Mouse (Mus musculus): Measurements from ENCODE around the gene Nyx. TPM values are rescaled to one million over a fixed set of nuclear protein-coding genes. Genes with fewer than 3 reads are reported as not detected.
"Not testable (repeated sequence)": the region's sequence is repeated elsewhere in the genome, so short reads cannot be mapped to it uniquely, and the experiment has no call there.

Nyx gene
- total RNA-seq (2021): under 1 TPM; 0.15 to 0.24 TPM

GRCm38 (mm10) chrX:13465810-13466209 is at the start of gene Nyx:
Gene Nyx, plus strand, starts transcription at chrX:13466110.
- DNase-seq: no peak
- intact Hi-C loops (cut with DNase I): loop anchor here (1.0 kb wide), 1 partner anchor 189 kb away; no protein-coding TSS in a partner anchor

GRCm38 (mm10) chrX:13422047-13422446 is 43.9 kb upstream of the Nyx start:
- intact Hi-C loops (cut with DNase I): no loop called here
- peak in 1 of 2 experiments; percentile 1 for DNase-seq

DNA sequence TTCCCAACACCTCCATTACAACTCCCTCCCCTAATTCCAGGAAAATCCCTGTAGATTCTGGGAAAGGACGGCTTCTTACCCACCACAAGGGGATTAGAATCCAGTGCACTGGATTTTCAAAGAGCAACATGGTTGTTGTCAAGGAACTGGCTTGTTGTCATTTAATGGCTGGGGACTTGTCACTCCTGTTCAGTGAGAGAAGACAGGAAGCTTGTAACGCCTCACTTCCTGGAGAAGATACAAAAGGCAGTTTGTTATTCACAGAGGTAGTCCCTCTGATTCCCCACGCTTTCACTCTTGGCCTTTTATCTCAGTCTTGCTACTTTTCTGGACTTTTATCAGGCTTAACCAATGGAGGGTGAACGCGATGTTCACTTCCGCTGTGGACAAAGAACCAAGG is 34.5 kb upstream of the Nyx start:
- intact Hi-C loops (cut with DNase I): no loop called here
- no peak for DNase-seq

DNA sequence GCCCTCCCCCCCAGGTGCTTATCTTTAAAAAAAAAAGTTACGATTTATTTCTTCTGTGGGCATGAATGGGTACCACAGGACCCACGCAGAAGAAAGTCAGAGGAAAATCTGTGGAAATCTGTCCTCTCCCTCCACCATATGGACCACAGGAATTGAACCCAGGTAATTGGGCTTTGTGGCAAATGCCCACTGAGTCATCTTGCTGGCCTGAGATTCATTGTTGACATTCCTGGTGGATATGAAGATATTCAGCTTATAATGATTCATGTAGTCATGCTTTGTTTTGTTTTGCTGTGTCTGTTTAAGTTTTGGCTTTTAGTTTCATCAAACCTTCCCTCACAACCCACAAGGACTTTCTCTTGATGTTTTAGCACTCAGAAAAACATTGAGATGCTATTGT is 29.9 kb upstream of the Nyx start:
- intact Hi-C loops (cut with DNase I); DNase-seq: not testable (repeated sequence)

DNA sequence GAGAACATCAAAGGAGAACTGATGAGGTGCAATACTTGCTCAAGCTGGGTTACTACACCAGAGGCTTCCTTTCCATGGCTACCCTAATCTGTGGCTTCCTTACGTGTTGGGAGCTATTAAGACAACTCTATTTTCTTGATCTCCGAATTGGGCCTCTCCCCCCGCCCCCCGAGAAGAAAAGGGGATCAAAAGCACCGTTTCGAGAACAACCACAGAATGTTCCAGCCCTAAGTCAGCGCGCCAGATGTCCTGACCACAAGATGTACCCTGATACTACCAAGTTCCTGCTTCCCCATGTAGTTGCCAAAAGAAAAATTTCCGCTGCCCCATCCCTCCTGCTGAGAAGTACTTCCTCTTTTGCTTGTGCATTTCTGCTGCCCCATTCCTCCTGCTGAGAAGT is 9.4 kb upstream of the Nyx start:
- intact Hi-C loops (cut with DNase I); DNase-seq: not testable (repeated sequence)

DNA sequence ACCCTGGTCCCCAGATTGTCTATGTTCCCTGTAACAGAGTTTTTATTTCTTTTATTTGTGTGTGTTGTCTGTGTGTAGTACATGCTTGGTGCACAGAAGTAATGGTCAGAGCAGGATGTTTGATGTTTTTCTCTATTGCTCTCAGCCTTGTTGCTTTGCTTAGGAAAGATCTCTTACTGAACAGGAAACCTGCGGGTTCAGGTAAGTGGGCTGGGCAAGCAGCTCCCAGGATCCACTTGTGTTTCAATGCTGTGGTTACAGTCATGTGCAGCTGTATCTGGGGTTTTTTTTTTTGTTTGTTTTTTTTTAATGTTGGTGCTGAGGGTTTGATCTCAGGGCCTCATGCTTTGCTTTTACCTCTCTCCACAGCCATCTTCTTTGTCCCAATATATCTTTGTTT is 7.1 kb upstream of the Nyx start:
- no peak for DNase-seq
- intact Hi-C loops (cut with DNase I): no loop called here

DNA sequence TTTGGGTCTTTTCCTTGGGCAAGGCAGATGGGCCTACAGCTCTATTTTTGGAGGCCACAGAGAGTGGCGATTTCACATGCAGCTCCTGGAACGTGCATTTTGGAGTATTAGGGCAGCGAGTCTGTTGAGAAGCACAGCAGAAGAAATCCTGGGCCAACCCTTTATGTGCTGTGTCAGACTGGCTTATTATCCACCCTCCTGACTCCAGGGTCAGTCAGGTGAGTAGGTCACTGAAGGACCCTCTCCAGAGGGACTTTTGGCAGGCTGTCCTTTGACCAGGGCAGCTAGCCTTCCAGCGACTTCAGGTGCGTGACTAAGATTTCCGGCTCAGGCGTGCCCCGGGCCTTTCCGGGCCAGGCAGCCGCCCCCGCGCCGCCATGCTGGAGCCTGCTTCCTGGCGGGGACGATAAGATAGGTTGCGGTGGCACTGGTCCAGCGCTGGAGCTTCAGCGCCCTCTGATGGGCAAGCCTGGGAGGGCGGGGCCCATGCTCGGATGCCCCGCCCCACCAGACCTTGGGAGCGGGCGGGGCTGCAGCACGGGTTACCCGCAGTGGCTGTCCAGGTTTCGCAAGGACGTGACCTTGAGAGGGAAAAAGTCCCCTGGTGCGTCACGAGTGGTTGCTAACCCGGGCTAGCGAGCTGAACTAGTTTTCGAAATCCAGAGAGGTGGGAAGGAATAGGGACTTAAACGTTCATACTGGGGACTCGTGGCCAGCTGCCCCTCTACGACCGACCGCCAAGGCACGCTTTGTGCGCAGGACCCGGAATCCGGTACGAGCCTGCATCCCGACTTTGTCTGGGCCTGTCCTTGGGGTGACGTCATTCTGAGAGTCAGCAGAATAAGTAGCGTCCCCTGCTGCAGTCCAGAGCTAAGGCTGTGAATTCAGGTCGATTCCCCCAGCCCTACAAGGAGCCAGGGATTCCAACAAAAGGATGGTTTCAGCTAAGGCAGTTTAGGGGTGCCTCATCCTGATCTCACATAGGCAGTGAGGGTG is 4.3 kb upstream of the Nyx start:
- DNase-seq: peak; percentile 90 to 92
- intact Hi-C loops (cut with DNase I): loop anchor here (1.0 to 2.0 kb wide), 3 partner anchors 117 to 230 kb away; no protein-coding TSS in a partner anchor

DNA sequence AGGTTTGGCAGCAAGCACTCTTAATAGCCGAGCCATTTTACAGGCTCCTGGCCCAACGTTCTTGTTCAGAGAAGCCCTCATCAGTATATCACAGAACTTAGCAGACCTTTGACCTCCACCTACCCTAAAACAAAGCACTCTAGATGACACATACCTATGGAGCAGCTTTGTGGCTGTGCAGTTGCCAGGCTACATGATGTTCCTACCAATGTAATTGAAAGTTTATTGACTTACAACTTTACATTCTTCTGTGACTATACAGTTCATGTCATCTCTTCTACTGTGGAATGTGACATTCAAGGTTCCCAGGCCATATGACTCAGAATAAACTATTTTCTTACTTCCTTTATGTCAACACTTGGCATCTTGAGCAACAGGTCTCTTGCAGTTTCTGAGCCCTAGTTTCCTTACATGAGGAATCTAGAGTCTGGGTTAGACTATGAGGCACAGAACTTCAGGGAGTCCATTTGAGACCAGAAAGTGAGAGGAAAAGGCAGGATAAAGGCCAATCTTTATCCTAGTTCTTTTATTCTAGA is 2.9 kb upstream of the Nyx start:
- intact Hi-C loops (cut with DNase I): no loop called here
- no peak for DNase-seq

DNA sequence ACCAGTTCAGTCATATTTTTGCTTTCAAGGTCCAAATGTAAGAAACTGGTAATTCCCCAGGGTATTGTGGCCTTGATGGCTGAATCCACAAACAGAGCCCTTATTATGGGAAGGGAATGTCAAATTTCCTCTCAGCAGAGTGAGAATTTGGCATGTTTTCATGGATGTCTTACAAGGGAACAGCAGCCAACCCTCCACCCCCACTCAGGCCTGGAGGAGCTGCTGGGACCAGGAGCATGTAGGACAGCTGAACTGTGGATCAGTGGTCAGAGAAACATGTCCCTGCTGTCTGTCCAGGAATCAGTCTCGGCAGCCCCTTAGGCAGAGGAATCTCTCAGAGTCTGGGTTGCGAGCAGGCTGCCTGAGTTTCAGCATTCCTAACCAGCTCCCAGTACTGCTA is 771 bp downstream of the Nyx start:
- peak; percentile 40 to 57 for DNase-seq
- intact Hi-C loops (cut with DNase I): no loop called here

DNA sequence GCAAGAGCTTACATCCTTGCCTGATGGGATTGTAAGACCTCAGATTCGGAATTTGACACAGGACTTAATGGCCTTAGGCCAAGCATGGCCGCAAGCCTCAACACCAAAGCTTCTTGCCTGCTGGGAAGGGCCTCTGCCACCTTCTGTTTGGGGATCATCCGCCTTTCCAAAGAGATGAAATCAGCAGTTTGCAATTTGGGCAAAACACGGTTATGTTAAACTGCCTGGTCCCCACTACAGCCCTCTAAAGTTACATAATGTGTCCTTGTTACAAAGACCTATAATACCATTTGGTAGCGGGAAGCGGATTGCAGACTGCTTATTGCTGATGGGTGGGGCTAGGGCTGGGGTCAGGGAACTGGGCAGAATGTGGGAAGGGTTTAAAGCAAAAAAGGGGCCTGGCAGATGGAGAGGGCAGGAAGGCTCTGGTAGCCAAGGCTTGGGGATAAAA is 1.2 kb downstream of the Nyx start:
- intact Hi-C loops (cut with DNase I): no loop called here
- no peak for DNase-seq

- DNase-seq: peak; percentile 84 to 88
- intact Hi-C loops (cut with DNase I): no loop called here
Measured at GRCm38 (mm10) chrX:13469160-13470116, 3.5 kb downstream of the Nyx start.

DNA sequence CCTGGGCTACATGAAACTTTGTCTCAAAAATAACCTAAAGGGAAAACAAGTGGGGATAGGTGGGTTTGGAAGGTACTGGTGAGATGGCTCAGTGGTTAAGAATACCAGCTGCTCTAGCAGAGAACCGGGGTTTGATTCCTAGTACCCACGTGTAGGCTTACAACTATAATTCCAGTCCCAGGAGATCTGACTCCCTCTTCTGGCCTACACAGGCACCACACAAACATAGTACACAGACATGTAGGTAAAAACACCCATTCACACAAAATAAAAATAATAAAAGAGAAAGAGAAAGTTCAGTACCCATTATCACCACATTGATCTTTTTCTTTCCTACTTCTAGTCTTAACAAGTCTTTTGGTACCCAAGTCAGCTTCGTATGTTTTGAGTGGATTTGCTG is 6.0 kb downstream of the Nyx start:
- DNase-seq: no peak
- intact Hi-C loops (cut with DNase I): no loop called here

GRCm38 (mm10) chrX:13472751-13473225 is 6.9 kb downstream of the Nyx start:
- no peak for DNase-seq
- intact Hi-C loops (cut with DNase I): no loop called here

DNA sequence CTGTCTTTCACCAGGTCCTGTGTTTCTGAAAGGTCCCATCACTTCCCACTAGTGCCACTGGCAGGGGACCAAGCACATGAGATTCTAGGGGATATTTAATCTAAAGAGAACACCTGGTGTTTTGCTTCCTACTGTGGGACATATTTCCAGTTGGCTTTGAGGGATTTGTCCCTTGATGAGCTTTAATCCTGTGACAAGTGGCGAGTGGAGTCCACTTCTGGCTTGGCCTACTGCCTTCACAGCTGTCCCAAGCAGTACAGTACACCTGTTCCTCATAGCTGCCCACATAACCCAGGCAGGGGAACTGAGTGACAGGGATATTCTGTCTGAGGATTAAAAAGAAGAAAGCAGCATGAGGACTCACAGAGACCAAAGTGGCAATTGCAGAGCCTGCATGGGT is 9.5 kb downstream of the Nyx start:
- intact Hi-C loops (cut with DNase I): no loop called here
- DNase-seq: no peak

DNA sequence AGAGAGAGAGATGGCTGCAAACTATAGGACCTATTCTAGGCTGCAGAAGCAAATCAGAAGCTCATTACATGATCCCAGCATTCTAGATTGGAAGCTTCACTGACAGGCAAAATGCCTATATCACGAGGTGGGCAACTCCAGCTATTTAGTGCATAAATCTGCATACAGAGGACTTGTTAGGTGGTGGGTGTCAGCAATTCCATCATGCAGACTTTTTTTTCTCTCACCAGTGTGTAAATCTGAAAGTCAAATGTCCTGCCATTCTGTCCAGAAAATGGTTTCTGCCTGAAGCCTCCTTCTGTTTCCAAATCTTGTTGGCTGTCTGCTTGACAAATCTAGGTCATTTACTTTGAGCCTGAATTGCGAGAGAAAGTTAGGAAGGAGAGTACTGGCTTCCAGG is 11.7 kb downstream of the Nyx start:
- intact Hi-C loops (cut with DNase I): no loop called here
- no peak for DNase-seq

GRCm38 (mm10) chrX:13478298-13478697 is 12.4 kb downstream of the Nyx start:
- intact Hi-C loops (cut with DNase I): no loop called here
- no peak for DNase-seq

DNA sequence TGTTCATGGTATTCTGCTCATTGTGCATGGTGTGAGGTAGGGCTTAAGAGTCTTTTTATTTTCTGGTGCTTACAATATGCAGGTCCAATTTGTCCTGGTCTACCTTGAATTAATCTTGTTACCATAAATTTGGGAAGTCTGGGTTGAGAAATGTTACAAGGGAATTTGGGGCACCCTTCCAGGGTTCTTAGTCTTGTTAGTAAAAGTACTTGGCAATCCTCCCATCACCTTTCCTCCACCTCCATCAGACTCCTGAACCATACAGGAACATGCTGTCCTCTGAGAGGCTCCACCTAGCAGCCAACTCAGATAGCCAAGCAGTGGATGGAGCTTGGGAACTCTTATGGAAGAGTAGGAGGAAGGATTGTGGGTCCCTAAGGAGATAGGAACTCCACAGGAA is 13.7 kb downstream of the Nyx start:
- no peak for DNase-seq
- intact Hi-C loops (cut with DNase I): no loop called here

- intact Hi-C loops (cut with DNase I): no loop called here
- no peak for DNase-seq
Measured at GRCm38 (mm10) chrX:13482576-13482975, 16.7 kb downstream of the Nyx start.

DNA sequence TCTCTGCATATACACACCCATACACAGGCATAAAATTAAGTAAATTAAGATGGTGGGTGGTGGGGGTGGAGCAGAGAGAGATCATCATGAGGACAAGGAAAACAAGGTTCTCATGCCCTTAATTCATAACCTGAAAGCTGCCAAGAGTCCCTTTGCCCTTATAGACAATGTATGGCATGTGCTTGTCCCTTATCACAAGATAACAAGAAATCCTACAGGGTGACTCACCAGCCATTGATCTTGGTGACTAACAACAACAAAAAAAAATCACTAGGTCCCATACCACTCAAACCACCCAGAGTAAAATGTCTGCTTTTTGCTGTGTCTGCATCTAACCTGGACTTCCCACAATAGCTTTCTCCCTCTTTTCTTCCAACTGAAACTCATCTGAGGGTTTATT is 18.5 kb downstream of the Nyx start:
- DNase-seq: no peak
- intact Hi-C loops (cut with DNase I): no loop called here

- DNase-seq: no peak
- intact Hi-C loops (cut with DNase I): no loop called here
Measured at GRCm38 (mm10) chrX:13489001-13489400, 23.1 kb downstream of the Nyx start.

DNA sequence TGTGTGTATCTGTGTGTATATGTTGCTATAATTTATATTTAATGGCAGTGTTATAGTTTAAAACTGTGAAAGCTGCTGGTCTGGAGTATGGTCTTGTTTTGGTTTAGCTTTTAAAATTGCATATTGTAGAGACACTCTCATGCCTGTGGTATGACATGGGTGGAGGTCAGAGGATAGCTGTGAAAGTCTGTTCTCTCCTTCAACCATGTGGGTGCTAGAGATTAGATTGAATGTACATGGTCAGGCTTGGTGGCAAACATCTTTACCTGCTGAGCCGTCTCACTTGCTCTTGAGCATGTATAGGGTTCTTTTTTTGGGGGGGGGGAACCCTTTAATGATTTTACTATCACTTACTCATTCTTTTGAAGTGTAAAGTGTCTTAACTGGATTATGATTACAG is 23.9 kb downstream of the Nyx start:
- DNase-seq: no peak
- intact Hi-C loops (cut with DNase I): no loop called here

All from heart, postnatal 10 days (tissue).